Mouse (Mus musculus) forebrain, embryonic 11.5 days (tissue): ENCODE data around the gene Psmd11. TPM values are rescaled to one million over a fixed set of nuclear protein-coding genes. Genes with fewer than 3 reads are reported as not detected.

Experiments used
- ATAC-seq: fragments of 200-750 bp; cut with Nextera tagmentation; replicated peaks from 2 replicates; pipeline ENCODE4 v1.8.0; 2017; ENCODE audit warnings: moderate TSS enrichment; ENCODE audit not compliant: low FRiP score
- DNase-seq: peaks from one replicate; pipeline ENCODE4 v3.0.0-alpha.2; 2017; ENCODE audit warnings: low spot score
- H3K27ac ChIP-seq: fragments of 300-500 bp; sonication (generic); 2 replicates; pipeline ENCODE4 v1.5.1; 2014; ENCODE audit warnings: low read depth, low read length
- H3K27me3 ChIP-seq: fragments of 300-500 bp; sonication (generic); 2 replicates; pipeline ENCODE4 v1.6.1; 2014; ENCODE audit warnings: mild to moderate bottlenecking, low read length, mixed read lengths; ENCODE audit not compliant: control insufficient read depth, insufficient read depth
- H3K36me3 ChIP-seq: fragments of 300-500 bp; sonication (generic); 2 replicates; pipeline ENCODE4 v1.6.1; 2014; ENCODE audit warnings: mild to moderate bottlenecking, low read length, moderate library complexity, mixed read lengths; ENCODE audit not compliant: control insufficient read depth, insufficient read depth
- H3K4me1 ChIP-seq: fragments of 300-500 bp; sonication (generic); replicated peaks from 2 replicates; pipeline ENCODE4 v1.6.1; 2014; ENCODE audit warnings: low read length, mixed read lengths; ENCODE audit not compliant: control insufficient read depth, insufficient read depth
- H3K4me2 ChIP-seq: fragments of 300-500 bp; sonication (generic); 2 replicates; pipeline ENCODE4 v1.6.1; 2014; ENCODE audit warnings: low read depth, mild to moderate bottlenecking, low read length, moderate library complexity, mixed read lengths; ENCODE audit not compliant: severe bottlenecking
- H3K4me3 ChIP-seq: fragments of 300-500 bp; sonication (generic); 2 replicates; pipeline ENCODE4 v1.5.1; 2014; ENCODE audit warnings: low read depth, low read length
- H3K9ac ChIP-seq: fragments of 300-500 bp; sonication (generic); 2 replicates; pipeline ENCODE4 v1.6.1; 2014; ENCODE audit warnings: low read length
- H3K9me3 ChIP-seq: fragments of 300-500 bp; sonication (generic); 2 replicates; pipeline ENCODE4 v1.6.1; 2016; ENCODE audit warnings: low read length, mixed read lengths; ENCODE audit not compliant: control insufficient read depth
- WGBS: fragments of 180-500 bp; shearing (Covaris S2); extraction: QIAGEN DNeasy Blood & Tissue Kit; methylation state at CpG from one replicate; pipeline ENCODE4 v1.1.7; 2014; 5-methylcytosine and 5-hydroxymethylcytosine counted together
- polyA plus RNA-seq: library from polyadenylated mRNA; unstranded; fragments of >200 nt; fragmentation: Nextera tagmentation; extraction: Ambion mirVana; gene quantifications from 2 replicates; pipeline ENCODE4 v1.2.1, GENCODE M21; 2014

Gene Psmd11
- polyA plus RNA-seq, 1 experiment from 2014 or later, result 333 TPM

GRCm38 (mm10) chr11:80498328-80499070 lies 70.1 kb downstream of the Psmd11 start:
- Histone ChIP-seq H3K9me3 (no peaks in the 10 kb centered on the region), H3K9ac (peak overlapping the region; percentile 12; the same call in 1 of the 2 replicates), H3K36me3 (no peaks in the 10 kb centered on the region), H3K4me2 (no peak overlapping the region), H3K4me1 (peaks cover 8% of the 10 kb centered on the region), H3K27ac (no peak overlapping the region), H3K4me3 (no peak overlapping the region), H3K27me3 (no peaks in the 10 kb centered on the region)
- WGBS, result 62% methylated on average over 11 of the region's 11 CpGs
- DNase-seq, result no peak
- no peak; the same call in 1 of the 2 replicates for ATAC-seq

DNA sequence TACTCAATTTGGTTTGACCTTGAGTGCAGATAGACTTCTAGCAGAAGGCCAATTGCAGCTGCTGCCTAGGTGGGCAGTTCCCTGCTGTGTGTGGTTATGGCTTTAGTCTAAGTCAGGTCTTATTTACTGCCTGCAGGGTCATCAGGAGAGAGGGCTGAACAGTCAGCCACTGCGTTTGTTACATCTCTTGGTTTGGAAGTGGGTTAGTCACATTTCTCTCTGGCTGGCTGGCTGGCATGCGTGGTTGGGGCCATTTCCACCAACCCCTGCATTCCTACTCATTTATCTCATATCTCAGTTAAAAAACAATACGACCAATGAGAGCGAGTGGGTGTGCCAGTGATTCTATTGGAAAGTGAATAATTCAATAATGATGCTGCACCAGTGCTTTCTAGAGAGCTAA lies 71.1 kb downstream of the Psmd11 start:
- Histone ChIP-seq H3K9me3 (no peaks in the 10 kb centered on the region), H3K27ac (peak overlapping the region; percentile 18; the same call in 1 of the 2 replicates), H3K4me3 (no peak overlapping the region), H3K9ac (no peak overlapping the region; the same call in 1 of the 2 replicates), H3K36me3 (no peaks in the 10 kb centered on the region), H3K4me2 (no peak overlapping the region), H3K4me1 (peaks cover 17% of the 10 kb centered on the region), H3K27me3 (no peaks in the 10 kb centered on the region)
- 71% methylated on average over 4 of the region's 4 CpGs for WGBS
- DNase-seq (no peak), ATAC-seq (no peak)

DNA sequence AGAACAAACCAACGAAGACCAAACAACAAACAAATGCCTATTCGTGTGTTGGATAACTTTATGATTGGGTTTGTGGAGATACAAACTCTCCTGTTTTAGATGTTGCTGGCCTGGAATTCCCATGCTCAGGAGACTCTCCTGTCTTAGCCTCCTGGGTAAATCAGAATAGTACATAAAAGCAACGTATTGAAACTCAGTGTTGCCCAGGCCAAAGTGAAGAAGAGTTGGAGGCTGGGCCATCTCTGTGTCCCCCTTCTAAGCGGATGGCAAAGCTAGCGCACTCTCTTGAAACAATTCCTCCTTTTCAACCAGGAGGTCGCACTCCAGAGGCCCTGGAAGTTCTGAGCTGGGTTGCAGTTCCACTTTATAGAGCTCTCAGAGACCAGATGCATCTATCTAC lies 74.9 kb downstream of the Psmd11 start:
- no peak overlapping the region for H3K4me2 ChIP-seq
- DNase-seq (no peak), ATAC-seq (no peak)
- WGBS, result 71% methylated on average over 6 of the region's 6 CpGs
- peak overlapping the region; percentile 98 for H3K27ac ChIP-seq
- no peaks in the 10 kb centered on the region for H3K27me3 ChIP-seq
- H3K4me1 ChIP-seq, result peaks cover 24% of the 10 kb centered on the region
- H3K4me3 ChIP-seq, result no peak overlapping the region
- no peaks in the 10 kb centered on the region for H3K36me3 ChIP-seq
- peak overlapping the region; percentile 66 for H3K9ac ChIP-seq
- no peaks in the 10 kb centered on the region for H3K9me3 ChIP-seq

DNA sequence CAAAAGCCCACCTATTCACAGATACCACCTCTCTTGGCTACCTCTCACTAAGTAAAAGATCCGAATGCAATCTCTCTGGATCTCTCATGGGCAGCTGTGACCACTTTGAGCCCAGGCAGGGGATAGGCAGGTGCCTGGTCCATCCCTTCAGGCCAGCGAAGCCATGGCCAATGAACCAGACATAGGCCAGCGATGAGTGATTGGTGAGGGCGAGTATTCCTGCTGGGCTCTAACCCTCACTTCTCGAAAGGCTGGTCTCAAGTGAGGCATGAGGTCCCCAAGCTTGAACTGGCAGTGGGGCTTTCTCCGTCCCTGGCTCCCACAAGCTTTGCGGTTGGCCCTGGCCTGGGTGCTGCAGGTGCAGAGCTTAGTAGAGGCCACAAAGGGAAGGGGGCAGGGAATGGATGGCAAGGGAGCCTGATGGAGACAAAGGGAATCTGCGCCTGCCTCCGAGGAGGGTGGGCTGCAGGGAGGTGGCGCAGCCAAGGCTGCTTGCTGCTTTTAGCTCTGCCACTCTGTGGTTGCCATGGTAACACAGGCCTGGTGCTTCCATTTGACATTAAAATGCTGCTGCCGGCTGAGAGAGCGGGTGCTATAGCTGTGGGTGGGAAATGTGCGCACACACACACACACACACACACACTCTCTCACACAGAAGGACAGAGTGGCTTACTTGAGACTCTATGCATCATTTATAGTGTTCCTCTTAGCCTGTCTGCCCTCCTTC lies 75.5 kb downstream of the Psmd11 start:
- DNase-seq, result peak; percentile 90
- Histone ChIP-seq H3K4me3 (no peak overlapping the region), H3K4me1 (peaks cover 23% of the 10 kb centered on the region), H3K4me2 (peak overlapping the region; percentile 33; the same call in 1 of the 2 replicates), H3K36me3 (no peaks in the 10 kb centered on the region), H3K9ac (peak overlapping the region; percentile 66), H3K27me3 (no peaks in the 10 kb centered on the region), H3K9me3 (no peaks in the 10 kb centered on the region), H3K27ac (peak overlapping the region; percentile 98)
- peak; percentile 94 for ATAC-seq
- WGBS, result 12% methylated on average over 13 of the region's 13 CpGs

DNA sequence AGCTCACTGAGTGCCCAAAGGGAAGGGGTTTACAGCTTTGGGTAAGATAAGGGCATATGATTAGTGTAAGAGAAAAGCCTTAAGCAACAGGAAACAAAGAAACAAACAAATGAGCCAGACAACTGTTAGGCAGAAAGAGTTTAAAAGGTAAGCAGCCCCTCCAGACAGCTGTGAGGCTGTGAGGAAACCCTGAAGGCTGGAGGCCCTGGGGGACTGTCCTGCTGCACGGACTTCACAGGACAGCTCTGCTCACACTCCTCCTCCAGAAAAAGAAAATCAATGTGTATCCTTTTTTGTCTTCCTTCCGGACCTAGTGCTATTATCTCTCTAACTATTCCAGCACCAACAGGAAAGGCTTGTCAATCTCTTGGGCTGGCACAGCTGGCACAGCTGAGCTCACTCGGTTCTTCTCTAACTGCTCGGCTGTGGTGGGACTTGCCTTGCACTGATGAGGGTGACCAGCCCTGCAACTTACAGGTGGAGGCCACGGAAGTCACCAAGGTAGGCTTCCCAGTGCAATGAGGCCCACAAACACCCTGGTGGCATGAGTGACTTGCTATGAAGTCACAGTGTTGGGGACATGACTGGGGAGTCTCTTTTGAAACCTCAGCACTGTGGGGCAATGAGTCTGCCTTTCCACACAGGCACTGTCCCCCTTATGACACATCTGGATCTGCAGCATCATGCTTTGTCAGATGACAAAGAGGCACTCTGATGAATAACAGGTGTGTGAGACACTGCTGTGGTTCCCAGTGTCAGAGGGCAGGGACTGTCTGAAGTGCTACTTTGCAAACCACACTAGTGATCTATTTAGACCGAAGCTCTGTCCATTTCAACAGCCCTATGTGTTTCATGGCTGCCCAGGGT lies 76.3 kb downstream of the Psmd11 start:
- peak overlapping the region; percentile 24; the same call in 1 of the 2 replicates for H3K4me2 ChIP-seq

GRCm38 (mm10) chr11:80505581-80505980 lies 77.2 kb downstream of the Psmd11 start:
- ATAC-seq (no peak), DNase-seq (no peak)
- Histone ChIP-seq H3K9ac (no peak overlapping the region), H3K27me3 (no peaks in the 10 kb centered on the region), H3K4me2 (no peak overlapping the region), H3K36me3 (no peaks in the 10 kb centered on the region), H3K27ac (no peak overlapping the region), H3K9me3 (no peaks in the 10 kb centered on the region), H3K4me1 (peaks cover 23% of the 10 kb centered on the region), H3K4me3 (no peak overlapping the region)
- WGBS, result 87% methylated on average over 3 of the region's 3 CpGs

More for the DNA sequence above, 76.3 kb downstream of the Psmd11 start:
- no peak overlapping the region for H3K4me3 ChIP-seq
- H3K27ac ChIP-seq, result peak overlapping the region; percentile 98
- peaks cover 23% of the 10 kb centered on the region for H3K4me1 ChIP-seq
- peak overlapping the region; percentile 50 for H3K9ac ChIP-seq
- no peaks in the 10 kb centered on the region for H3K9me3 ChIP-seq
- ATAC-seq, result no peak; the same call in 1 of the 2 replicates
- H3K36me3 ChIP-seq, result no peaks in the 10 kb centered on the region
- WGBS, result 41% methylated on average over 6 of the region's 6 CpGs
- no peak for DNase-seq
- no peaks in the 10 kb centered on the region for H3K27me3 ChIP-seq

DNA sequence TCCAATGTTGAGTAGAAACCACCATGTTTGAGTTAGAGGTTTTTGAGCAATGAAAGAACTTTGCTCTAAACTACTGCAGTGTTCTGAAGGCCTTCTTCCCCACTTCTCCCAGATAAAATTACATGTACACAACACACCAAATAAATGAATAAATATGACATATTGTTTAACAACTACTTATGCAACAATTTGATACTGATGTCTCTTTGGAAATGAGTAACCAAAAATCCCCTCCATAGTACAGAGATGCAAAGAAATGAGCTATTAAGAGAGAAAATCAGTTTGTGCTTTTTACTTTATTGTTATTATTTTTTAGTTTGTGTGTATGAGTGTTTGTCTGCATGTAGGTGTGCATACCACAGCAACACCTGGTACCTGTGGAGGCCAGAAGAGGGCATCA lies 78.1 kb downstream of the Psmd11 start:
- Histone ChIP-seq H3K27me3 (no peaks in the 10 kb centered on the region), H3K4me3 (no peak overlapping the region), H3K4me2 (no peak overlapping the region), H3K9me3 (no peaks in the 10 kb centered on the region), H3K9ac (no peak overlapping the region), H3K4me1 (peaks cover 23% of the 10 kb centered on the region), H3K27ac (no peak overlapping the region), H3K36me3 (no peaks in the 10 kb centered on the region)
- DNase-seq (no peak), ATAC-seq (no peak)

DNA sequence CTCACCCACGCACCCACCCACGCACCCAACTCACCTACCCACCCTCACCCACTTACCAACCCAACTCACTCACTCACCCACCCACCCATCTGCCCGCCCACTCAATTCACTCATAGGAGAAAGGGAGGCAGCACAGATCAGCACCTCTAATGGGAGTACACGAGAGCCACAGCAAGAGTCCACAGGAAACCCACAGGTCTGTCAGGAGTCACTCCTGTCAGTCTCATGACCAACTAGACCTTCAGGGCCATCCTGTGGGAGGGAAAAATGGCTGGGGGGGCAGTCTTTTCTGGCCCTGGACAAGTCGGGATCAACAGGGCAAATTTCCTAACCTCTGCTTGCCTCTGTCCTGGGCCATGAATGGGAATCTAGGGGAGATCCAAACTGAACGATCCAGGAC lies 79.4 kb downstream of the Psmd11 start:
- Histone ChIP-seq H3K4me2 (no peak overlapping the region), H3K9me3 (no peaks in the 10 kb centered on the region), H3K27ac (no peak overlapping the region), H3K27me3 (no peaks in the 10 kb centered on the region), H3K36me3 (no peaks in the 10 kb centered on the region), H3K4me3 (no peak overlapping the region), H3K4me1 (peaks cover 25% of the 10 kb centered on the region), H3K9ac (no peak overlapping the region)
- WGBS, result 87% methylated on average over 6 of the region's 6 CpGs
- ATAC-seq (no peak), DNase-seq (no peak)
